Mouse (Mus musculus) liver, embryonic 14.5 days (tissue): Measurements from ENCODE around the gene Rfxap. TPM values are rescaled to one million over a fixed set of nuclear protein-coding genes. Genes with fewer than 3 reads are reported as not detected.
A peak's percentile ranks its signal among the peaks of the same experiment; 100 is the strongest.

Source experiments
- ATAC-seq: fragments of 200-750 bp; cut with Nextera tagmentation; 2 replicates; pipeline ENCODE4 v1.8.0; 2017; ENCODE audit warnings: moderate number of reproducible peaks, mild to moderate bottlenecking, moderate library complexity; ENCODE audit not compliant: insufficient read depth
- DNase-seq, 3 experiments: peaks; one replicate each; pipeline ENCODE4 v3.0.0-alpha.2; 2012 to 2013; ENCODE audit warnings: low read depth in 3 of 3, low spot score in 3 of 3
- H3K27ac ChIP-seq: fragments of 300-500 bp; sonication (generic); 2 replicates; pipeline ENCODE4 v1.5.1; 2014; ENCODE audit warnings: moderate library complexity, mild to moderate bottlenecking, control low read depth, inconsistent platforms
- H3K27me3 ChIP-seq: fragments of 300-500 bp; sonication (generic); 2 replicates; pipeline ENCODE4 v1.6.1; 2014; ENCODE audit warnings: mild to moderate bottlenecking, low read length, moderate library complexity; ENCODE audit not compliant: control insufficient read depth, insufficient read depth
- H3K36me3 ChIP-seq: fragments of 300-500 bp; sonication (generic); replicated peaks from 2 replicates; pipeline ENCODE4 v1.6.1; 2014; ENCODE audit warnings: low read depth; ENCODE audit not compliant: control insufficient read depth, insufficient read depth
- H3K4me1 ChIP-seq, 2 experiments: fragments of 200-500 bp in 1 of 2; fragments of 300-500 bp in 1 of 2; sonication (generic) in 1 of 2; replicated peaks; 2 replicates each; pipeline ENCODE4 v1.6.1; 2012 to 2014; ENCODE audit warnings: antibody characterized with exemption in 1 of 2, inconsistent platforms in 1 of 2, low read length in 1 of 2; ENCODE audit not compliant: control insufficient read depth in 2 of 2, insufficient read depth in 2 of 2
- H3K4me2 ChIP-seq: fragments of 300-500 bp; sonication (generic); 2 replicates; pipeline ENCODE4 v1.6.1; 2014; ENCODE audit warnings: low read depth, mild to moderate bottlenecking, control low read depth, moderate library complexity
- H3K4me3 ChIP-seq, 2 experiments: fragments of 200-500 bp in 1 of 2; fragments of 300-500 bp in 1 of 2; sonication (generic) in 1 of 2; 2 replicates each; pipeline ENCODE4 v1.5.1; 2012 to 2014; ENCODE audit warnings: low read depth in 2 of 2, low read length in 2 of 2, mild to moderate bottlenecking in 2 of 2, control low read depth in 1 of 2, inconsistent platforms in 1 of 2, moderate library complexity in 1 of 2; ENCODE audit not compliant: insufficient read depth in 1 of 2
- H3K9ac ChIP-seq: fragments of 300-500 bp; sonication (generic); replicated peaks from 2 replicates; pipeline ENCODE4 v1.6.1; 2014; ENCODE audit warnings: mild to moderate bottlenecking, control low read depth, moderate library complexity
- H3K9me3 ChIP-seq: fragments of 300-500 bp; sonication (generic); 2 replicates; pipeline ENCODE4 v1.6.1; 2016; ENCODE audit warnings: low read length, mixed read lengths; ENCODE audit not compliant: control insufficient read depth
- CTCF ChIP-seq: IDR thresholded peaks from 2 replicates; pipeline ENCODE4 v1.5.1; 2016; ENCODE audit warnings: antibody characterized with exemption, low read depth, control low read depth
- EP300 ChIP-seq: IDR thresholded peaks from 2 replicates; pipeline ENCODE4 v1.6.1; 2016; ENCODE audit warnings: antibody characterized with exemption, low read depth
- WGBS: fragments of 180-500 bp; shearing (Covaris S2); extraction: QIAGEN DNeasy Blood & Tissue Kit; methylation state at CpG from one replicate; pipeline ENCODE4 v1.1.7; 2014; ENCODE audit not compliant: insufficient replicate concordance; 5-methylcytosine and 5-hydroxymethylcytosine counted together
- polyA plus RNA-seq, 2 experiments: library from polyadenylated mRNA; depleted of rRNA in 1 of 2; stranded (reverse) in 1 of 2; unstranded in 1 of 2; fragments of >200 nt; fragmentation: Nextera tagmentation in 1 of 2; extraction: Ambion mirVana in 1 of 2; gene quantifications; 2 replicates each; pipeline versions ENCODE4 v1.2.1 to v1.2.3; 2012 to 2014

Gene Rfxap
- polyA plus RNA-seq, 2 experiments: 15.2 to 16.4 TPM

GRCm38 (mm10) chr3:54791822-54792677 is 15.5 kb downstream of the Rfxap start:
- H3K9me3 ChIP-seq: peaks cover 3% of the 10 kb centered on the region
- no peaks in the 10 kb centered on the region for H3K36me3 ChIP-seq
- DNase-seq (no peak), ATAC-seq (no peak)
- no peak for TF ChIP-seq EP300
- no peak for TF ChIP-seq CTCF
- H3K4me2 ChIP-seq: no peak overlapping the region
- H3K9ac ChIP-seq: no peak overlapping the region
- H3K27ac ChIP-seq: no peak overlapping the region
- H3K27me3 ChIP-seq: no peaks in the 10 kb centered on the region
- no peak overlapping the region for H3K4me3 ChIP-seq
- 52% methylated on average over 10 of the region's 10 CpGs for WGBS
- H3K4me1 ChIP-seq: no peaks in the 10 kb centered on the region

DNA sequence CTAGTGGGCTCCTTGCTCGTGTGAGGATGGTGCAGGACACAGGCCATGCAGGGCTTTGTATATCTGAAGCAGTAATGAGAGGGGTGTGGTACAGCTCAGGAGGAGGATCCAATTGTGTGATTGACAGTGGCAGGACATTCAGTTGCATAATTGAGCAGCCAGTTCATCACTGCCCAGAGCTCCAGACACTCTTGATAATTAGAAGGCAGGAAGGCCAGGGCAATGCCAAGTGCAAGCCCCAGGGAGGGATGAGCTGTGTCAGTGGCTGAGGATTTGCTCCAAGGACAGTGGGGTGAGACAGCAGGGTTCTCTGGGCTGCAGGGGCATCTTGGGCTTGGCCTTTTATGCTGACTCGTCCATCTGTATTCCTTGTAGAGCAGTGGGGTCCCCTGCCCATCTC is 17.0 kb downstream of the Rfxap start:
- Histone ChIP-seq H3K4me2 (no peak overlapping the region), H3K36me3 (no peaks in the 10 kb centered on the region), H3K27me3 (no peaks in the 10 kb centered on the region), H3K4me3 (no peak overlapping the region), H3K9me3 (peaks cover 3% of the 10 kb centered on the region), H3K9ac (no peak overlapping the region), H3K27ac (no peak overlapping the region), H3K4me1 (no peaks in the 10 kb centered on the region)
- no peak for ATAC-seq
- TF ChIP-seq EP300 (no peak), CTCF (no peak)
- 27% methylated on average over 2 of the region's 2 CpGs for WGBS
- no peak for DNase-seq

DNA sequence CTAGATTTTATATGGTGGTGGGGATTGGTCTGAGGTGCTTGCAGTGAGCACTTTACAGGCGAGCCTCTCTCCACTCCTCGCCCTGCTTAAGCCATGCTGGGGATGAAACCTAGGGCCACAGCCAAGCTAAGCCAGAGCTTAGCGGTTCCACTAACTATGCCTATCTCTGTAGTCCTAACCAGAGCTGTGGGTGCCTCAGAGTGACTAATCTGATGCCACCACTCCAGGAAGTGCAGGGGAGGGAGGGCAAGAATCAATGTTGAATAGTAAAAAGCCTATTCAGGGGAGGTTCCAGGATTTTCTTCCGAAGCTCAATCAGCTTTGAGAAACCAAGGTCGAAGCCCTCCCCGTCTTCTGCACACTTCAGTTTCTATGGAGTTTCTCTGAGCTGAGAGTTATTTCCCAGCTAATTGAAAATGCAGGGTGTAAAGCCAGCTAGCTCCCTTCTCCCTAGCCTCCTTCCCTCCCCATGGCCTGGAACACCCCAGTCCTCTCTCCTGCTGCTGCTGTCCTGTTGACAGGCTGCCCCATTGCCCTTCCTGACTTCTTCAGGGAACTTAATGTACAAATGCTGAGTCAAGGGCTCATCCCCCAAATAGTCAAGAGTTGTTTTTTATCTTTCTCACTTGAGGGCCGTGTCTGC is 31.5 kb downstream of the Rfxap start:
- 37% methylated on average over 7 of the region's 7 CpGs for WGBS
- H3K9me3 ChIP-seq: peaks cover 2% of the 10 kb centered on the region

GRCm38 (mm10) chr3:54773613-54774012 is 34.0 kb downstream of the Rfxap start:
- Histone ChIP-seq H3K9ac (no peak overlapping the region), H3K4me3 (no peak overlapping the region), H3K4me1 (no peaks in the 10 kb centered on the region), H3K36me3 (no peaks in the 10 kb centered on the region), H3K27me3 (no peaks in the 10 kb centered on the region), H3K9me3 (peaks cover 2% of the 10 kb centered on the region), H3K4me2 (no peak overlapping the region), H3K27ac (no peak overlapping the region)
- WGBS: 70% methylated on average over 6 of the region's 6 CpGs
- ATAC-seq (no peak), DNase-seq (no peak)
- TF ChIP-seq CTCF: peak; percentile 59
- no peak for TF ChIP-seq EP300

More for the DNA sequence above, 31.5 kb downstream of the Rfxap start:
- no peaks in the 10 kb centered on the region for H3K27me3 ChIP-seq
- H3K9ac ChIP-seq: no peak overlapping the region
- H3K4me1 ChIP-seq: no peaks in the 10 kb centered on the region
- H3K4me2 ChIP-seq: no peak overlapping the region
- H3K36me3 ChIP-seq: no peaks in the 10 kb centered on the region
- no peak for DNase-seq
- TF ChIP-seq CTCF: no peak
- no peak for TF ChIP-seq EP300
- H3K4me3 ChIP-seq: no peak overlapping the region
- no peak overlapping the region for H3K27ac ChIP-seq
- no peak for ATAC-seq
